Mouse (Mus musculus) limb, embryonic 10.5 days (tissue): ENCODE measurements at regions not wholly inside any gene's neighbourhood (a gene's known extent, or its start where the extent isn't known, plus 50 kb on each side); places are given as distances from the start of the nearest gene placed in this dataset.
"Not testable (repeated sequence)": the region's sequence is repeated elsewhere in the genome, so short reads cannot be mapped to it uniquely, and the experiment has no call there.

Source experiments
- DNase-seq: peaks from one replicate; pipeline ENCODE4 v3.0.0-alpha.2; 2017; ENCODE audit warnings: low spot score
- H3K27ac ChIP-seq: fragments of 300-500 bp; sonication (generic); 2 replicates; pipeline ENCODE4 v1.5.1; 2016; ENCODE audit warnings: mild to moderate bottlenecking
- H3K27me3 ChIP-seq: fragments of 300-500 bp; sonication (generic); 2 replicates; pipeline ENCODE4 v1.6.1; 2016; ENCODE audit warnings: low read depth, mild to moderate bottlenecking; ENCODE audit not compliant: poor library complexity, severe bottlenecking
- H3K36me3 ChIP-seq: fragments of 300-500 bp; sonication (generic); 2 replicates; pipeline ENCODE4 v1.6.1; 2016; ENCODE audit warnings: mild to moderate bottlenecking, moderate library complexity
- H3K4me1 ChIP-seq: fragments of 300-500 bp; sonication (generic); 2 replicates; pipeline ENCODE4 v1.6.1; 2016
- H3K4me3 ChIP-seq: fragments of 300-500 bp; sonication (generic); 2 replicates; pipeline ENCODE4 v1.5.1; 2016; ENCODE audit warnings: mild to moderate bottlenecking, moderate library complexity
- H3K9me3 ChIP-seq: fragments of 300-500 bp; sonication (generic); replicated peaks from 2 replicates; pipeline ENCODE4 v1.6.1; 2016; ENCODE audit warnings: mild to moderate bottlenecking
- WGBS: fragments of 180-500 bp; shearing (Covaris S2); methylation state at CpG from one replicate; pipeline ENCODE4 v1.1.7; 2016; 5-methylcytosine and 5-hydroxymethylcytosine counted together

DNA sequence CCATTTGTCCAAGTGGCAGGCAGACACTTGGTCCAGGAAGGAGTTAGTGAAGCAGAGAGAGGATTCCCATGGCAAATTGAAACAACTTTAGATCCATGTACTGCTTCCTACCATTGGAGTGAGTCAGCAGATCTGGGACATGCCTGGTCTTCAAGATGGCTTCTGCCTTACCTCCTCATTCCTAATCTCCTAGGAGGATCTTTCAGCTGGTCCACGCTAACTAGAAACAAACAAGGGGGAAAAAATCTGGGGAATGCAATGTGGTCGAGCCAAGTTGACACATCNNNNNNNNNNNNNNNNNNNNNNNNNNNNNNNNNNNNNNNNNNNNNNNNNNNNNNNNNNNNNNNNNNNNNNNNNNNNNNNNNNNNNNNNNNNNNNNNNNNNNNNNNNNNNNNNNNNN is 549.4 kb downstream of the Synb start:
- Histone ChIP-seq H3K9me3 (no peaks in the 10 kb centered on the region), H3K4me3 (no peak overlapping the region), H3K27me3 (no peaks in the 10 kb centered on the region), H3K27ac (no peak overlapping the region), H3K4me1 (no peaks in the 10 kb centered on the region), H3K36me3 (no peaks in the 10 kb centered on the region)
- 69% methylated on average over 2 of the region's 2 CpGs for WGBS
- no peak for DNase-seq

DNA sequence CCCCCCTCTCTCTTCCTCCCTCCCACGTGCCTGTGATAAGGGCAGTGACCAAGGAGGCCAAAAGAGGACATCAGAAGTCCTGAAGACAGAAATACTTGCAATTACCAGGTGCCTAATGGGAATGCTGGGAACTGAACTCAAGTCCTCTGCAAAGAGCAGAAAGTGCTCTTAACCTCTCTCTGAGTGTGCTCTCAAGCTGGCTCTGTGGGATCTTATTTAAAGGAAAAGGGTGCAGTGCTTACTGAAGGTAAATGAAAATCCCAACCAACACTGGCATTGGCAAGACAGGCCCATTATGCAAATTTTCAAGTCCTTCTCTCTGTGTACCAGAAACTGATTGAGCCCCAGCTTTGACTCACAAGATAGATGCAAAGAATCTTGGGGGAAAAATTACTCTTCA is 555.6 kb downstream of the Synb start:
- no peak for DNase-seq
- WGBS: 0% methylated on average over 1 of the region's 1 CpGs
- Histone ChIP-seq H3K27me3 (no peaks in the 10 kb centered on the region), H3K9me3 (no peaks in the 10 kb centered on the region), H3K27ac (no peak overlapping the region), H3K4me3 (no peak overlapping the region), H3K4me1 (no peaks in the 10 kb centered on the region), H3K36me3 (no peaks in the 10 kb centered on the region)

DNA sequence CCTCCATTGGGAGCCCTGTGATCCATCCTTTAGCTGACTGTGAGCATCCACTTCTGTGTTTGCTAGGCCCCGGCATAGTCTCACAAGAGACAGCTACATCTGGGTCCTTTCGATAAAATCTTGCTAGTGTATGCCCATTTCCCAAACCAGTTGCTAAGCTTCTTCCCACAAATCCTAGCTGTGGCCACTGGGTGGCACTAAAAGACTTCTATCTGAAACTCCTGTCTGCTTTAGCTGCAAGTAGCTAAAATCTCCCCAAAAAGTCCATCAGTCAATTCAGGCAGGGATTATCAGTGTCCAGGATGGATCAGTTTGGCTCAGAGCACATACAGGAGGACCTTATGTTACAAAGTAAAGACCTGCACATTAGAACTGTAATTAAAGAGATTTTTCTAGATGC is 558.3 kb downstream of the Synb start:
- WGBS: 63% methylated on average over 2 of the region's 2 CpGs
- not testable (repeated sequence) for H3K9me3 ChIP-seq
- DNase-seq: peak; percentile 76

DNA sequence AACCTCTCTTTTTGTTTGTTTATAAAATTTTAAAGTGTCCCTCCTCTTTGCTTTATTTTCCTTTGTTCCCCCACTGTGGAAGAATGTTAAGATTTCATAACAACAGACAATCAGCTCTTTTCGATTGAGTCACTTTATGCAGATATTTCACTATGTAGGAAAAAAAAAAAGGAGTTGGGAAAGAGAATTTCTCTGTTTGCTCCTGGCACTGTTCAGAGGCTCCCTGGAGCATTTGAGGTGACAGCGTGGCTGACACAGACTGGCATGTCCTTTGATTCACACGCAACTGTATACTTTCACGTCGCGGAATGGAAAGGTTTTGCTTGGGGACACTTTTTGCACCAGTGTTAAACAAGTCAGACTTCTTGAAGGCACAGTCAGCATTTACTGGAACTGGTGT is 572.9 kb downstream of the Synb start:
- Histone ChIP-seq H3K27ac (no peak overlapping the region), H3K36me3 (no peaks in the 10 kb centered on the region), H3K27me3 (no peaks in the 10 kb centered on the region), H3K4me1 (no peaks in the 10 kb centered on the region), H3K4me3 (no peak overlapping the region), H3K9me3 (no peaks in the 10 kb centered on the region)
- 86% methylated on average over 6 of the region's 6 CpGs for WGBS
- DNase-seq: no peak

More for the DNA sequence above, 558.3 kb downstream of the Synb start:
- not testable (repeated sequence) for H3K4me3 ChIP-seq, H3K36me3 ChIP-seq, H3K27me3 ChIP-seq, H3K4me1 ChIP-seq, H3K27ac ChIP-seq

GRCm38 (mm10) chr14:68719429-68720160 is 574.5 kb downstream of the Synb start:
- 79% methylated on average over 9 of the region's 9 CpGs for WGBS
- Histone ChIP-seq H3K9me3 (no peaks in the 10 kb centered on the region), H3K27ac (no peak overlapping the region)

GRCm38 (mm10) chr14:68718846-68719245 is 575.3 kb downstream of the Synb start:
- no peak overlapping the region for H3K27ac ChIP-seq
- H3K4me1 ChIP-seq: no peaks in the 10 kb centered on the region
- 94% methylated on average over 6 of the region's 6 CpGs for WGBS
- no peaks in the 10 kb centered on the region for H3K27me3 ChIP-seq
- H3K36me3 ChIP-seq: no peaks in the 10 kb centered on the region
- no peak overlapping the region for H3K4me3 ChIP-seq
- no peak for DNase-seq
- H3K9me3 ChIP-seq: no peaks in the 10 kb centered on the region

More at GRCm38 (mm10) chr14:68719429-68720160, 574.5 kb downstream of the Synb start:
- Histone ChIP-seq H3K4me1 (no peaks in the 10 kb centered on the region), H3K4me3 (no peak overlapping the region), H3K36me3 (no peaks in the 10 kb centered on the region), H3K27me3 (no peaks in the 10 kb centered on the region)
- no peak for DNase-seq
